Mouse (Mus musculus) embryonic facial prominence, embryonic 11.5 days (tissue): Measurements from ENCODE around the gene Slc35g3. TPM values are rescaled to one million over a fixed set of nuclear protein-coding genes. Genes with fewer than 3 reads are reported as not detected.

Experiments used
- ATAC-seq: fragments of 200-750 bp; cut with Nextera tagmentation; replicated peaks from 2 replicates; pipeline ENCODE4 v1.8.0; 2017; ENCODE audit warnings: low read depth; ENCODE audit not compliant: insufficient number of reproducible peaks, low FRiP score, low TSS enrichment
- DNase-seq: peaks from one replicate; pipeline ENCODE4 v3.0.0-alpha.2; 2015; ENCODE audit warnings: low spot score
- H3K27ac ChIP-seq: fragments of 300-500 bp; sonication (generic); replicated peaks from 2 replicates; pipeline ENCODE4 v1.5.1; 2014; ENCODE audit warnings: mild to moderate bottlenecking, low read depth, low read length, control low read depth
- H3K27me3 ChIP-seq: fragments of 300-500 bp; sonication (generic); 2 replicates; pipeline ENCODE4 v1.6.1; 2014; ENCODE audit warnings: mild to moderate bottlenecking, low read length, moderate library complexity, mixed read lengths; ENCODE audit not compliant: control insufficient read depth, insufficient read depth
- H3K36me3 ChIP-seq: fragments of 300-500 bp; sonication (generic); replicated peaks from 2 replicates; pipeline ENCODE4 v1.6.1; 2014; ENCODE audit warnings: low read depth, mild to moderate bottlenecking, low read length, moderate library complexity, mixed read lengths; ENCODE audit not compliant: control insufficient read depth, insufficient read depth
- H3K4me1 ChIP-seq: fragments of 300-500 bp; sonication (generic); 2 replicates; pipeline ENCODE4 v1.6.1; 2014; ENCODE audit warnings: low read length, mixed read lengths; ENCODE audit not compliant: control insufficient read depth, insufficient read depth
- H3K4me2 ChIP-seq: fragments of 300-500 bp; sonication (generic); 2 replicates; pipeline ENCODE4 v1.6.1; 2014; ENCODE audit warnings: low read depth, mild to moderate bottlenecking, control low read depth, low read length, moderate library complexity
- H3K4me3 ChIP-seq: fragments of 300-500 bp; sonication (generic); 2 replicates; pipeline ENCODE4 v1.5.1; 2014; ENCODE audit warnings: low read depth, low read length, control low read depth
- H3K9ac ChIP-seq: fragments of 300-500 bp; sonication (generic); replicated peaks from 2 replicates; pipeline ENCODE4 v1.6.1; 2014; ENCODE audit warnings: mild to moderate bottlenecking, control low read depth, low read length
- H3K9me3 ChIP-seq: fragments of 300-500 bp; sonication (generic); replicated peaks from 2 replicates; pipeline ENCODE4 v1.6.1; 2016; ENCODE audit warnings: mild to moderate bottlenecking, low read length, inconsistent platforms, mixed read lengths; ENCODE audit not compliant: control insufficient read depth
- WGBS: fragments of 180-500 bp; shearing (Covaris S2); extraction: QIAGEN DNeasy Blood & Tissue Kit; methylation state at CpG from one replicate; pipeline ENCODE4 v1.1.7; 2014; 5-methylcytosine and 5-hydroxymethylcytosine counted together
- polyA plus RNA-seq: library from polyadenylated mRNA; unstranded; fragments of >200 nt; fragmentation: Nextera tagmentation; extraction: Ambion mirVana; gene quantifications from 2 replicates; pipeline ENCODE4 v1.2.1, GENCODE M21; 2014

Slc35g3 gene
- polyA plus RNA-seq = 0.18 TPM in 1 of 2 replicates, not detected in the other

DNA sequence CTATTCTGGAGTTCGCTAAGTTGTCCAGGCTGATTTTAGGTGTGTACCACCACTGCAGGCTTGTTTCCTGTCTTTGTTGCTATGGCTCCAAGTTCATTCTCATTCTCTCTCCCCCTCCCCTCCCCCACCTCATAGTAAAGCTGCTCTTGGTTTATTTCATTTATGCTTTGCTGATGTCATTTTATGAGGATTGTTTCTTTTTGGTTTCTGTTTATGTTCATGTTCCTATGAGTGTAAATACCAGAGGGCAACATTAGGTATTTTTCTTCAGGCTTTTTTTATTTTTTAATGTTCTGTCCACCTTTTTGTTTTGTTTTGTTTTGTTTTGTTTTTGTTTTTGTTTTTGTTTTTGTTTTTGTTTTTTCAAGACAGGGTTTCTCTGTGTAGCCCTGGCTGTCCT, at the start of gene Slc35g3:
Slc35g3 (minus strand) TSS at position 101 of the 400 bp plus-strand sequence.
- H3K4me2 ChIP-seq = no peak within 1 kb of the TSS
- no peak for DNase-seq
- no peaks in the 10 kb centered on the region for H3K36me3 ChIP-seq
- no peaks in the 10 kb centered on the region for H3K27me3 ChIP-seq
- H3K27ac ChIP-seq = no peak within 1 kb of the TSS
- H3K4me3 ChIP-seq = no peak within 1 kb of the TSS
- WGBS = 77% methylated on average over 1 of the region's 1 CpGs
- peaks cover 4% of the 10 kb centered on the region for H3K4me1 ChIP-seq
- no peaks in the 10 kb centered on the region for H3K9me3 ChIP-seq
- no peak for ATAC-seq
- H3K9ac ChIP-seq = no peak within 1 kb of the TSS

DNA sequence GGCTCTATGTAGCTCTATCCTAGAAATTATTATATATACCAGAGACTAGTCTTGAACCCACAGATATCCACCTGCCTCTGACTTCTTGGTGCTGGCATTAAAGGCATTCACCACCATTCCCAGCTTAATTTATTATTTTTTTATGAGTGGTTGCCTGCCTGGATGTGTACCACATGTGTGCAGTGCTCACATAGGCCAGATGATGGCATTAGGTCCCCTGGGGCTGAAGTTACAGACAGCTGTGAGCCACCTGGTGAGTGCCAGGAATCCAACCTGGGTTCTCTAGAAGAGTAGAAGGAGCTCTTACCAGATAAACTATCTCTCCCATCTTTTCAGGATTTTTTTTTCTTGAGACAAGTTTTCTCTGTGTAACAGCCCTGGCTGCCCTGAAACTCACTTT, 48.5 kb upstream of the Slc35g3 start:
- 0 out of 2 replicates have a peak, but pooled peaks cover 3% of the 10 kb centered on the region for H3K27me3 ChIP-seq
- H3K9me3 ChIP-seq = no peaks in the 10 kb centered on the region; the same call in 1 of the 2 replicates
- H3K9ac ChIP-seq = no peak overlapping the region
- ATAC-seq (no peak), DNase-seq (no peak)
- H3K4me2 ChIP-seq = no peak overlapping the region
- no peak overlapping the region for H3K27ac ChIP-seq
- H3K4me3 ChIP-seq = no peak overlapping the region
- H3K4me1 ChIP-seq = no peaks in the 10 kb centered on the region
- H3K36me3 ChIP-seq = no peaks in the 10 kb centered on the region

DNA sequence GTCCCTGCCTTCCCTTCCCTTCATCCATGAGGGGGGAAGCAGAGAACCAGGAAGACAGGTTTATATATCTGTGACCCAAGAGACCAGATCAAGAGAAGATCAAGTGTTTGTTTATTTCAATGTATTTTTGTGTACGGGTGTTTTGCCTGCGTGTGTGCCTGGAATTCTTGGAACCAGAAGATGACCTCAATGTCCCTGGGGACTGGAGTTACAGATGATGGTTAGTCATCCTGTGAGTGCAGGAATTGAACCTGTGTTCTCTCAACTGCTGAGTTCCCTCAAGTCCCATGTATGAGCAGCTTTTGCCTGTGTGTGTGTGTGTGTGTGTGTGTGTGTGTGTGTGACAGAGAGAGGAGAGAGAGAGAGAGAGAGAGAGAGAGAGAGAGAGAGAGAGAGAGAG, 45.9 kb upstream of the Slc35g3 start:
- Histone ChIP-seq H3K4me1 (peaks cover 10% of the 10 kb centered on the region), H3K4me3 (no peak overlapping the region), H3K9me3 (no peaks in the 10 kb centered on the region; the same call in 1 of the 2 replicates), H3K36me3 (no peaks in the 10 kb centered on the region), H3K9ac (no peak overlapping the region), H3K4me2 (no peak overlapping the region), H3K27me3 (peaks cover 24% of the 10 kb centered on the region), H3K27ac (no peak overlapping the region)
- no peak for ATAC-seq
- no peak for DNase-seq
- WGBS = 76% methylated on average over 2 of the region's 2 CpGs

DNA sequence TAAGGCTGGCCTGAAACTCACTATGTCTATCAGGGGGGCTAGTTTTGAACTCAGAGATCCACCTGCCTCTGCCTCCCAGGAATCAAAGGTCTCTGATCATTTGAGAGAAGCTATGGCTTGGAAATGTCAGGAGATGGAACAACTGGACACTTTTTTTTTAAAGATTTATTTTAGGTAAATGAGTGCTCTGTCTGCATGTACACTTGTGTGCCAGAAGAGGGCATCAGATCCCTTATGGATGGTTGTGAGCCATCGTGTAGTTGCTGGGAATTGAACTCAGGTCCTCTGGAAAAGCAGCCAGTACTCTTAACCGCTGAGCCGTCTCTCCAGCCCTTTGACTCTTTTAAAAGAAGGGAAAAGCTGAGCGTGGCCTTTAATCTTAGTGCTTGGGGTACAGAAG, 44.6 kb upstream of the Slc35g3 start:
- WGBS = 77% methylated on average over 4 of the region's 4 CpGs
- Histone ChIP-seq H3K4me1 (peaks cover 15% of the 10 kb centered on the region), H3K9ac (no peak overlapping the region), H3K27me3 (peaks cover 36% of the 10 kb centered on the region), H3K4me2 (no peak overlapping the region), H3K36me3 (no peaks in the 10 kb centered on the region), H3K4me3 (no peak overlapping the region), H3K27ac (no peak overlapping the region), H3K9me3 (no peaks in the 10 kb centered on the region; the same call in 1 of the 2 replicates)
- DNase-seq = no peak
- ATAC-seq = no peak

DNA sequence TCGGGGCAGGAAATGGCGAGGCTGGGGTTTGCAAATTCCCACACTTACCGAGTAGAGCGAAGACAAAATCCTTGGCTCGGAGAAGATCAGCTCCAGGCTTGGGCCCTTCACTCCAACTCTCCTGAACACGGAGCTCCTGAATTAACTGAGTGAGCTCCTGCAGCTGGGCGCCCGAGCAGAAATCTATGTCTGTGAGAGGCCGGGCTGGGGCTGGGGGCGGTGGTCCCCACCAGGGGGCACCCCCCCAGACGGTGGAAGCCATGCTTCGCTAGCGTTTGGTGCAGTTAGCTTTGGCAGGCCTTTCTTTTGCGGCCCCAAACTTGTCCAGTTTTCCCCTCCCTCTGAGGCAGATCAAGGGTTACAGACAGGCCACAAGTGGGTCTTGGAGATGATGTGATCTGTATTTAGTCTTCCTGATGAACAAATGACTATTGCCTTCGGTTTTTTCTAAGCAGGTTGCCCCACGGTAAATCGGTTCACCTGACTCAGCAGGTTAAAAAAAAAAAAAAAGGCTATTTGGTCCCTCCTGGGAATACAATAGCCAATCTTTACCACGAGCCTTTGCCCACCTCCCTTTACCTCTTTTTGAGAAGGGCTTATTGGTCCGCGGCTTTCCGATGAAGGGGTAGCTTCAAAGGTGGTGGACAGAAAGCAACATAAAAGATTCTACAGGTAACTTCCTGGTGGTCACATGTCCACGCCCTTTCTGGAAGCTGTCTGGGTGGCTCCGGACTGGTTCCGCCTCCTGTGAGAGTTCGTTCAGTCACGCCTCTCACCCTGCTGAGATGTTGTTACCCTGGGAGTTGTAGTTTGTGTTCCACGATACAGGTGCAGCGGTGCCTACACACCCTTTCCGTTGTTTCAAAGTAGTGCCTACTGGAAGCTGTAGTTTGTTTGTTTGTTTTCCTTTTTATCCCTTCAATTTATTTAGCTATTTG, 43.5 kb upstream of the Slc35g3 start, which contains the start of gene Tmem102:
Tmem102 (minus strand) TSS at position 653 of the 938 bp plus-strand sequence.
- Histone ChIP-seq H3K36me3 (no peaks in the 10 kb centered on the region), H3K4me3 (no peak within 1 kb of the TSS), H3K4me2 (peak within 1 kb of the TSS; percentile 94), H3K27me3 (peaks cover 38% of the 10 kb centered on the region), H3K4me1 (peaks cover 15% of the 10 kb centered on the region), H3K9me3 (no peaks in the 10 kb centered on the region; the same call in 1 of the 2 replicates), H3K27ac (no peak within 1 kb of the TSS), H3K9ac (no peak within 1 kb of the TSS)
- DNase-seq (no peak), ATAC-seq (no peak)
- WGBS = 5% methylated on average over 29 of the region's 29 CpGs

DNA sequence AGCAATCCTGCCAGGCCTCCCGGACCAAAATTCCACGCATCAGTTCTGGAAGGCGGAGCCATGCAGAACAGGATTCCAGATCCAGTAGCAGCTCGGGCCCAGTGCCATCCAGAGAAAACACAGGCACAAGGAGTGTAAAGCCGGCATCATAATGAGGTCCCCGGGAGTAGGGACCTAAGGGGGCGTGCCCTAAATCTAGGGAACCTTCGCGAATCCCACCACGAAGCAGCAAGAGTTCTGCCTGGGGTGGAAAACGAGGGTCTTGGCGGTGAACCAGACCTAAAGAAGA, 42.8 kb upstream of the Slc35g3 start:
- H3K27me3 ChIP-seq = peaks cover 38% of the 10 kb centered on the region
- ATAC-seq (no peak), DNase-seq (no peak)
- peaks cover 19% of the 10 kb centered on the region for H3K4me1 ChIP-seq
- H3K4me3 ChIP-seq = no peak overlapping the region
- 6% methylated on average over 12 of the region's 12 CpGs for WGBS
- no peak overlapping the region for H3K27ac ChIP-seq
- H3K4me2 ChIP-seq = peak overlapping the region; percentile 94; the same call in 1 of the 2 replicates
- no peaks in the 10 kb centered on the region; the same call in 1 of the 2 replicates for H3K9me3 ChIP-seq
- H3K36me3 ChIP-seq = no peaks in the 10 kb centered on the region
- H3K9ac ChIP-seq = no peak overlapping the region

DNA sequence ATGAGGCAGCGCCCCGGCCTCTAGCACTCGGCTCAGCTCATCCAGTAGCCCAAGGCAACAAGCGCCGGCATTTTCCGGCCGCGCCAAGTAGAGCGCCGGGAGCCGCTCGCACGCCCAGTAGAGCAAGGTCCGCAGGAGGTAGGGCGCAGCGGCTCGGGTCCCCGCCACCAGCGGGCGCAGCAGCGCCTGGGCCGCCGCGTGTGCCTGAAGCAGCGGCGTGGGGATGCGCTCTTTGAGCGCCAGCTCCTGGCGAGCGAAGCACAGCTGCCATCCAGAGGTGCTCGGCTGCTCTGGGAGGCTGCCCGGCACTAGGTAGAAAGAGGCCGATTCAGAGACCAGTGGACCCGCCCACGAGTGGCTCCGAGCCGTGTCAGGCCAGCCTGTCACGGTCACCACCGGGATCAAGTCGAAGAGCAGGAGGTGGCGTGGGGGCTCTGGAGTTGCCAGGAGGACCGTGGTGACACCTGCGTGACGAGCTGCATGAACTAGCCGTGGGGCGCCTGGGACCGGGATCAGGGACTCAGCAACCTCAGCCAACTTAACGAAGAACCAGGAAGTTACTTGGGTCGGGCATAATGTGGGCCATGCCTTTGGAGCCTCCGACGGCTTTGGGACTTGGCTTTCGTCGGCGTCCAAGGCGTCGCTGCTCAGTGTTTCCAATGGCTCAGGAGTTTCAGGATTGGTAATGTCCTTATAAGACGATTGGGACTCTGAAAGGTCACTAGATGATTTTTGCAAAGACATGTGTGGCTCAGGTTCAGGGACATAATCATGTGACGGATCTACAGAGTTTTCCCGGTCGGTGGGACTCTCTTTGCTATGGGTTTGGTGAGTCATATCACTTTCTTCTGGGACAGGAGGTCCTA, 42.3 kb upstream of the Slc35g3 start:
- H3K4me3 ChIP-seq = peak overlapping the region; percentile 34
- H3K36me3 ChIP-seq = no peaks in the 10 kb centered on the region
- peaks cover 22% of the 10 kb centered on the region for H3K4me1 ChIP-seq
- peak; percentile 83 for DNase-seq
- peak overlapping the region; percentile 94 for H3K4me2 ChIP-seq
- WGBS = 1% methylated on average over 60 of the region's 60 CpGs
- peak; percentile 19; the same call in 1 of the 2 replicates for ATAC-seq
- H3K27me3 ChIP-seq = peaks cover 43% of the 10 kb centered on the region
- H3K9me3 ChIP-seq = no peaks in the 10 kb centered on the region; the same call in 1 of the 2 replicates
- H3K27ac ChIP-seq = no peak overlapping the region
- peak overlapping the region; percentile 22 for H3K9ac ChIP-seq
